8 mouse cellular contexts compared by ENCODE assay signal in the genomic region with DNA sequence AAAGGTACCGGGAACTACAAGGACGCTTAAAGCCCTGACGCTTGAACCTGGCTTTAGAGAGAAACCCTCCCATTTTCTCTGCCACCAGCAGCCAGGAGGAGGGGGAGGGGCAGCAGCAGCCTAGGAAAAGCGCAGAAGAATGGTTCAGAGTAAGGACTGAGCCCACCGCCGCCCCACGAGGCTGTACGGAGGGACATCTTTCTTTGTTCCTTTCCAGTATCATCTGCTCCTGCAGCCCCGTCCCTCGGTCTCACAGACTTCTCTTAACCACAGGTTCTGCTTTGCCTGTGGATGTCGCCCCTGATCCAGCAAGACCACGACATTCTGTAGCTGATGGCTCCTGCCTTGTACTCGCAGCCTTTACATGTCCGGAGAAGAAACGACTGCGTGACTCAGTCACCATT. TPM values are rescaled to one million over a fixed set of nuclear protein-coding genes. Genes with fewer than 3 reads are reported as not detected.
DNase-seq lines count a peak whose midpoint lies in the region; ATAC-seq and TF ChIP-seq lines count a peak whose summit lies in the region.

No protein-coding gene starts in this region.

- H3K4me3 ChIP-seq in kidney, adult 2 months (ENCODE audit: insufficient read depth, low read depth, low read length): no peak overlapping the region
- peak overlapping the region; percentile 50 for H3K4me3 ChIP-seq in bone marrow macrophage, adult 2 months (ENCODE audit: insufficient read depth, low read length)
- peak overlapping the region; percentile 45 for H3K4me3 ChIP-seq in hindbrain, embryonic 13.5 days
- H3K4me3 ChIP-seq in liver, postnatal 0 days (ENCODE audit: low read depth, low read length): peak overlapping the region; percentile 46

- TF ChIP-seq CTCF in kidney, adult 2 months (conservative IDR thresholded peaks at IDR 0.05; ENCODE audit: insufficient read depth, insufficient read length, low read depth, low read length): no peak
- TF ChIP-seq CTCF in bone marrow macrophage, adult 2 months (IDR thresholded peaks at IDR 0.05; ENCODE audit: low read depth, low read length): no peak
- TF ChIP-seq CTCF in liver, postnatal 0 days (IDR thresholded peaks at IDR 0.05; ENCODE audit: low read depth): 0 out of 2 replicates have a peak, but pooled peaks have one; percentile 20

- no peaks in the 10 kb centered on the region for H3K36me3 ChIP-seq in kidney, adult 2 months (ENCODE audit: control insufficient read depth, insufficient read depth, low read length)
- peaks cover 4% of the 10 kb centered on the region; the same call in 1 of the 2 replicates for H3K36me3 ChIP-seq in hindbrain, embryonic 13.5 days
- no peaks in the 10 kb centered on the region for H3K36me3 ChIP-seq in liver, postnatal 0 days (replicated peaks; ENCODE audit: insufficient read depth, low read length)

- H3K4me2 ChIP-seq in hindbrain, embryonic 13.5 days: peak overlapping the region; percentile 83
- H3K4me2 ChIP-seq in liver, postnatal 0 days (ENCODE audit: low read depth, low read length): peak overlapping the region; percentile 81

- H3K27me3 ChIP-seq in kidney, adult 2 months (replicated peaks; ENCODE audit: control insufficient read depth, insufficient read depth, low read length): no peaks in the 10 kb centered on the region
- 0 out of 2 replicates have a peak, but pooled peaks cover 6% of the 10 kb centered on the region for H3K27me3 ChIP-seq in hindbrain, embryonic 13.5 days
- H3K27me3 ChIP-seq in liver, postnatal 0 days (ENCODE audit: insufficient read depth, low read length): no peaks in the 10 kb centered on the region

- WGBS in kidney, adult 2 months: 3% methylated on average over 16 of the region's 16 CpGs
- WGBS in hindbrain, embryonic 13.5 days: 2% methylated on average over 16 of the region's 16 CpGs
- WGBS in liver, postnatal 0 days (ENCODE audit: insufficient replicate concordance): 1% methylated on average over 16 of the region's 16 CpGs

- ATAC-seq in hindbrain, embryonic 13.5 days (ENCODE audit: low FRiP score): peak; percentile 69
- ATAC-seq in liver, postnatal 0 days: no peak; the same call in 1 of the 2 replicates
- no peak for ATAC-seq in activated CD4-positive, CD25-positive, alpha-beta regulatory T cell, adult 4 months

- H3K9ac ChIP-seq in hindbrain, embryonic 13.5 days: peak overlapping the region; percentile 84
- H3K9ac ChIP-seq in liver, postnatal 0 days (replicated peaks): peak overlapping the region; percentile 3; the same call in 1 of the 2 replicates

- no peak for TF ChIP-seq EP300 in liver, postnatal 0 days (IDR thresholded peaks at IDR 0.05; ENCODE audit: low read depth)

- peak; percentile 60 for DNase-seq in kidney, postnatal 10 days
- DNase-seq in kidney, adult 2 months: no peak
- peak; percentile 43 for DNase-seq in embryo, embryonic 9.5 days (ENCODE audit: extremely low spot score)
- no peak for DNase-seq in liver, postnatal 0 days
- peak; percentile 62 for DNase-seq in retina, postnatal 1 day

- TF ChIP-seq POLR2A in kidney, adult 2 months (IDR thresholded peaks at IDR 0.05; ENCODE audit: low read depth, low read length): no peak
- no peak for TF ChIP-seq POLR2A in bone marrow macrophage, adult 2 months (IDR thresholded peaks at IDR 0.05; ENCODE audit: borderline replicate concordance, low read depth, low read length)

- H3K9me3 ChIP-seq in hindbrain, embryonic 13.5 days: no peaks in the 10 kb centered on the region
- no peaks in the 10 kb centered on the region for H3K9me3 ChIP-seq in liver, postnatal 0 days (ENCODE audit: low read length)

- no peak overlapping the region for H3K27ac ChIP-seq in kidney, adult 2 months (ENCODE audit: insufficient read depth, low read depth, low read length)
- H3K27ac ChIP-seq in bone marrow macrophage, adult 2 months (ENCODE audit: insufficient read depth, low read depth, low read length): no peak overlapping the region
- H3K27ac ChIP-seq in hindbrain, embryonic 13.5 days: peak overlapping the region; percentile 88
- H3K27ac ChIP-seq in liver, postnatal 0 days (ENCODE audit: low read depth): no peak overlapping the region

- H3K4me1 ChIP-seq in kidney, adult 2 months (ENCODE audit: control insufficient read depth, insufficient read depth, low read length): 0 out of 2 replicates have a peak, but pooled peaks cover 3% of the 10 kb centered on the region
- peaks cover 7% of the 10 kb centered on the region for H3K4me1 ChIP-seq in bone marrow macrophage, adult 2 months (ENCODE audit: control insufficient read depth, insufficient read depth, low read length)
- peaks cover 5% of the 10 kb centered on the region; the same call in 1 of the 2 replicates for H3K4me1 ChIP-seq in hindbrain, embryonic 13.5 days (replicated peaks)
- peaks cover 10% of the 10 kb centered on the region for H3K4me1 ChIP-seq in liver, postnatal 0 days (ENCODE audit: insufficient read depth)

RNA-seq across cellular contexts. Expression of a gene that starts 23.6 kb away (rescaled TPM):
- polyA plus RNA-seq in kidney, adult 2 months (2012; rRNA removed): 0.60 and 3.2 TPM in 2 replicates
- not detected in 2 replicates for polyA plus RNA-seq in bone marrow macrophage, adult 2 months (2012; ENCODE audit: insufficient read depth, insufficient read length, missing spikeins)
- polyA plus RNA-seq in hindbrain, embryonic 13.5 days (2015; fragmentation: Nextera tagmentation; extraction: Ambion mirVana): 0.43 and 1.2 TPM in 2 replicates
- polyA plus RNA-seq in liver, postnatal 0 days (2015; fragmentation: Nextera tagmentation; extraction: Ambion mirVana): 0.31 and 0.67 TPM in 2 replicates
- 100 to 1,000 TPM; 171 to 269 TPM for polyA plus RNA-seq in activated CD4-positive, CD25-positive, alpha-beta regulatory T cell, adult 4 months (2017; shearing (Covaris generic))

Comparison
In these comparisons a context has a peak if more than half of its experiments do, and no peak if none do; other contexts are left out.
1. DNase-seq: peak in kidney, postnatal 10 days (single experiment), embryo, embryonic 9.5 days (single experiment) and retina, postnatal 1 day (single experiment); none in kidney, adult 2 months (single experiment) and liver, postnatal 0 days (single experiment).
2. RNA of a gene that starts 23.6 kb away (polyA plus RNA-seq): 171 to 269 TPM in activated CD4-positive, CD25-positive, alpha-beta regulatory T cell, adult 4 months; 0.60 to 3.2 TPM in kidney, adult 2 months, 0.31 to 0.67 TPM in liver, postnatal 0 days, 0.43 to 1.2 TPM in hindbrain, embryonic 13.5 days and not detected in bone marrow macrophage, adult 2 months; every median in the first group is over 10 times any median in the second.